8 mouse cellular contexts compared by ENCODE assay signal in the genomic region with DNA sequence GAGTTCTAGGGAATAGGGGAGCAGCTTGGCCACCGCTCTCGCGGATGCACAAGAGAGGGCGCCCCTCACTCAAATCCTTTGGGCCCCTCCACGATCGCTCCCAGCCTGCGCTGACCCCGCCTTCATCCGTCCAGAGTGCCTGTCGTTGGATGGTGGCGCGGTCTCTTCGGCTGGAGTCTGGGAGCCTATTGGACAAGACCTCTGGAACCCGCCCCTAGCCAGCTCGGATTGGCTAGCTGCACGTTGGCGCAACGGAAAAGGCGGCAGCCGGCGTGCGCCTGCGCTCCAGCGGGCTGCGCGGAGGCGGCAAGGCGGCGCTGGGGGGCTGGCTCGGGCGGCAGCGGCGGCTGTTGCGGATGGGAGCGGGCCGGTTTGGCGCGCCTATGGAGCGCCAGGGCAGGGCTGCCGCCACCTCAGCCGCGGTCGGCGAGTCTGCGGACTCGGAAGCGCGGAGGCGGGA. TPM values are rescaled to one million over a fixed set of nuclear protein-coding genes. Genes with fewer than 3 reads are reported as not detected.
A peak's percentile ranks its signal among the peaks of the same experiment; 100 is the strongest.
DNase-seq lines count a peak whose midpoint lies in the region; ATAC-seq lines count a peak whose summit lies in the region.

Gene Pank2, plus strand, starts transcription at position 283 of the 460 bp plus-strand sequence.

- H3K9me3 ChIP-seq in lung, embryonic 16.5 days (ENCODE audit: control insufficient read depth, low read length), result no peaks in the 10 kb centered on the region

- WGBS in lung, embryonic 16.5 days, result under 1% methylated on average over 46 of the region's 49 CpGs

- peak; percentile 98 to 99 for ATAC-seq in hematopoietic stem cell, adult 5-6 weeks (replicated peaks in 1 of 2; ENCODE audit: insufficient read depth in 1 of 2, low FRiP score in 2 of 2, low TSS enrichment in 1 of 2, low read depth in 1 of 2, poor library complexity in 2 of 2, severe bottlenecking in 2 of 2)
- peak; percentile 99 for ATAC-seq in lung, embryonic 16.5 days (ENCODE audit: low read depth)

- H3K4me2 ChIP-seq in lung, embryonic 16.5 days (ENCODE audit: low read depth, low read length), result peak within 1 kb of the TSS; percentile 81

- H3K4me3 ChIP-seq in lung, embryonic 16.5 days (ENCODE audit: low read length), result peak within 1 kb of the TSS; percentile 88

- no peaks in the 10 kb centered on the region for H3K27me3 ChIP-seq in lung, embryonic 16.5 days (ENCODE audit: control insufficient read depth, insufficient read depth, low read depth, low read length)

- H3K36me3 ChIP-seq in lung, embryonic 16.5 days (ENCODE audit: control insufficient read depth, insufficient read depth, low read length), result no peaks in the 10 kb centered on the region

- DNase-seq in MEL-GATA-1-ER (ENCODE audit: extremely low read depth, low read depth), result peak; percentile 90
- DNase-seq in cerebellum, adult 8-10 months, result peak; percentile 96
- DNase-seq in forelimb bud, embryonic 11.5 days (ENCODE audit: low read depth, low spot score), result peak; percentile 98
- DNase-seq in layer of hippocampus, adult 9-10 months (ENCODE audit: low spot score), result peak; percentile 95
- peak; percentile 91 for DNase-seq in ovary, postnatal 10 days (ENCODE audit: low spot score)
- peak; percentile 96 to 98 for DNase-seq in thymus, postnatal 10 days (ENCODE audit: low spot score in 2 of 2)

- peak within 1 kb of the TSS; percentile 96 for H3K9ac ChIP-seq in lung, embryonic 16.5 days (ENCODE audit: low read length)

- peaks cover 24% of the 10 kb centered on the region for H3K4me1 ChIP-seq in lung, embryonic 16.5 days (replicated peaks; ENCODE audit: control insufficient read depth, insufficient read depth, low read length)

- H3K27ac ChIP-seq in lung, embryonic 16.5 days (ENCODE audit: low read length), result peak within 1 kb of the TSS; percentile 100

RNA-seq across cellular contexts. Expression of gene Pank2, which starts in this region (rescaled TPM):
- 76.2 and 88.0 TPM in 2 replicates for total RNA-seq in hematopoietic stem cell, adult 5-6 weeks (2017)
- 24.5 and 28.4 TPM in 2 replicates for polyA plus RNA-seq in lung, embryonic 16.5 days (2015; fragmentation: Nextera tagmentation; extraction: Ambion mirVana)

Comparison
In these comparisons a context has a peak if more than half of its experiments do, and no peak if none do; other contexts are left out.
1. Peak in every context shown above with its lines: DNase-seq, ATAC-seq, H3K4me3 ChIP-seq and H3K27ac ChIP-seq.